Mouse (Mus musculus): Measurements from ENCODE around the gene Hoxd10.

The Hoxd10 gene

DNA sequence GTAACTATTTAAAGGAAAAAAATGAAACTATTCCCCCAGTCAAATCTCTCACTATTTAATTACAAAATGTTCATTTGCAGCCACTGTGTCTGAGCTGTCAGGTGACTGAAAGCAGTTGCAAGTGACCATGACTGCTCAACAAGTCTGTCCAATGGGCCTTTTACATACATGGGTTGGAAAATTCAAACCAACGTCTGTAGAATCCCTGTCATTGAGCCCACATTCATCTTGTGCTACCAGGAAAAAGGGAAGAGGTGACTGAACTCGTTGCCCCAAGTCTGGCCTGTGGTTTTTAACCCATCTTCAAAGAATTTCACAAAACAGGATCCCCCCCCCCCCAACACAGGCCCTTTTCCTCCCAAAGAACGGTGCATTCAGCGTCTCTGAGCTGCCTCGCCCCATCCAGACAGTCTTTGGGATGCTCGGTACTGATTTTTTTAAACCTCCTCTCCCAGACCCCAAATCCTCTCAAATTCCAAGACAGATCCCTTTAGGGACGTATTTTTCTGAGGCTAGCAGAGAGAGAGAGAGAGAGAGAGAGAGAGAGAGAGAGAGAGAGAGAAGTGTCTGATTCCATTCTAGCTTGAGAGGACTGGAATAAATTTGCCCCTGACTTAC is 4.2 kb downstream of the Hoxd10 start:
- DNase-seq (ENCODE audit: low spot score in 2 of 2): no peak

DNA sequence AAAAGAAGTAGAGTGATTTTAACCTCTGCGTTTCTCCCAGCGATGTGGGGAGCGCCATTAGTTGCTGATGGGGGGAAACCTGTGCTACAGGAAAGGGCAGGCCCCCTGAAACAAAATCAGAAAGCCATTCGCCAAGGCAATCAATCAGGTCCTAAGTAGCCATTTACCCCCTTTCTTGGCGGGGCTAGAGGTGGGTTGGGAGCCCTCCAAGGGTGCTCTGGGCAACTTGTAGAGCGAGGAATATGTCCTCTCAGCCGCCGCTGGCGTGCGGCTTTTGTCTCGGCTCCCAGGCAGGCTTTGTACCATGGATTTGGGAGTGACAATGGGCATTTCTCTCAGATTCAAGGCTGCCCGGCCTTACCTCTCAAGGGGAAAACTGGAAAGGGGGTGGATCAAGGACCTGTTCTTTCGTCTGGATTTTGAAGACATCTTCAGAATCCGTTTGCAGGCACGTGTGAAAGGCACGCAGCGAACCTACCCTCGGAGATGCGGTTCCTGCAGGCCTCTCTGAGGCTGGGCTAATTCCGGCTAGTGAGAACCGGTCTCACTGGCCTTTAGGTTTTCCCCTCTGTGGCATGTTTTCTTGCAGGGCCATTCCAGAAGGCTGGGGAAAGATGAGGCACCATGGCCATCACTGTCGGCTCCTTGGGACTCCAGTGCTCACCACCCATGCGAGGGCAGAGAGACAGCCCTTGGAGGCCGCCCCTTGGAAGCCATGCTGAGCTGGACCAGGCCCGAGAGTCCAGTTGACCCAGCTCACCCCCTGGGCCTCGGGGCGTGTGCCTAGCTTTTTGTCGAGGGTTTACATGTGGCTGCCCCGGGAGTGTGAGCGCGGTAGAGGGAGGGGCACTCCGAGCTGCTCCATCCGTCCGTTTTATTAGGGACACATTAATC is 5.0 kb downstream of the Hoxd10 start:
- DNase-seq (ENCODE audit: low spot score in 2 of 2): no peak

DNA sequence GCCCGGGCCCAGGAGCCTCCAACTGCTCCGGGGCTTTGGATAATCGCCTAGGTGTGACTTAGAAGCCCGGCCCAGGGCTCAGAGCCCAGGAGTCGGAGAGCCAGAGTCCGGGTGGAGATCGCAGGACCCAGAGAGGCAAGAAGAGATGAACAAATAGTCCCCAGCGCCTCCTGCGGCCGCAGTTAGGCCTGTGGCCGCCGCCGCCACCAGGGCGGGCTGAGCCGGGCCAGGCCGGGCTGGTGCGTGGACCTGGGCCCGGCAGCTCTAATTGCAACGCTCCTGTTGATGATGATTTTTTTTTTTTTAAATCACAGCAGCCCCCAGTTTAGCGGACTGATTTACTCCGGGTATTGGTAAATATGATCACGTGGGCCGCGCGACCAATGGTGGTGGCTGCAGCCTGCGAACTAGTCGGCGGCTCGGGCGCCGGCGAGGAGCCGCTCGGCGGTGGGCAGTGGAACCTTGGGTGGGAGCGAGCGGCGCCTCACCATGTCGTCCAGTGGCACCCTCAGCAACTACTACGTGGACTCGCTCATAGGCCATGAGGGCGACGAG is 5.9 kb downstream of the Hoxd10 start, which contains the start of gene Hoxd9:
Hoxd9 (plus strand) TSS at position 161 of the 555 bp plus-strand sequence.
- no peak for DNase-seq (ENCODE audit: low spot score in 2 of 2)

DNA sequence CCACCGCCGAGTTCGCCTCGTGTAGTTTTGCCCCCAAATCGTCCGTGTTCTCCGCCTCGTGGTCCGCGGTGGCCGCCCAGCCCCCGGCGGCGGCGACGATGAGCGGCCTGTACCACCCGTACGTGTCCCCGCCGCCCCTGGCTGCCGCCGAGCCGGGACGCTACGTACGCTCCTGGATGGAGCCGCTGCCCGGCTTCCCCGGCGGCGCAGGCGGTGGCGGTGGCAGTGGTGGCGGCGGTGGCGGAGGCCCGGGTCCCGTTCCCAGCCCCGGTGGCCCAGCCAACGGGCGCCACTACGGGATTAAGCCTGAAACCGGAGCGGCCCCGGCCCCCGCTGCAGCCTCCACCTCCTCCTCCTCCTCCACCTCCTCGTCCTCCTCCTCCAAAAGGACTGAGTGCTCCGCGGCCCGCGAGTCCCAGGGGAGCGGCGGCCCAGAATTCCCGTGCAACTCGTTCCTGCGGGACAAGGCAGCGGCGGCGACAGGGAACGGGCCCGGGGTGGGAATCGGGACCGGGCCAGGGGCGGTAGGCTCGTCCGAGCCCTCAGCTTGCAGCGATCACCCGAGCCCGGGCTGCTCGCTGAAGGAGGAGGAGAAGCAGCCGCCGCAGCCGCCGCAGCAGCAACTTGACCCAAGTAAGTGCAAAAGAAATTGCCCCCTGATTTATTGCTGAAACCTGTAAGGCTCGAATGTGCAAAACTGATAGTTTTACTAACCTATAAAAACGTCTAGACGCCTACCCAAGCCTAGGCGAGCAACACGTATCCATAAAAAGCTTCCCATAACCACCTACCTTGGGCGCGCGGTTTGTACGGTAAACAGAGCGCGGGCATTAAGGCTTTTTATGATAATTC is 6.7 kb downstream of the Hoxd10 start:
- no peak for DNase-seq (ENCODE audit: low spot score in 2 of 2)

DNA sequence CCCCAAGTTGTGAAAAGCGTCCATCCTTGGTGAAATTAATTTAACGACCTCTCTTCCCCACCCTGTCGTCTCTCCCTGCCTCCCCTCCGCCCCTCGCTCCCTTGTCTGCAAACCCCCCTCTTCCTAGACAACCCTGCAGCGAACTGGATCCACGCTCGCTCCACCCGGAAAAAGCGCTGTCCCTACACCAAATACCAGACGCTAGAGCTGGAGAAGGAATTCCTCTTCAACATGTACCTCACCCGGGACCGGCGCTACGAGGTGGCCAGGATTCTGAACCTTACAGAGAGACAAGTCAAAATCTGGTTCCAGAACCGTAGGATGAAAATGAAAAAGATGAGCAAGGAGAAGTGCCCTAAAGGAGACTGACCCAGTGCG is 7.3 kb downstream of the Hoxd10 start:
- no peak for DNase-seq (ENCODE audit: low spot score in 2 of 2)

DNA sequence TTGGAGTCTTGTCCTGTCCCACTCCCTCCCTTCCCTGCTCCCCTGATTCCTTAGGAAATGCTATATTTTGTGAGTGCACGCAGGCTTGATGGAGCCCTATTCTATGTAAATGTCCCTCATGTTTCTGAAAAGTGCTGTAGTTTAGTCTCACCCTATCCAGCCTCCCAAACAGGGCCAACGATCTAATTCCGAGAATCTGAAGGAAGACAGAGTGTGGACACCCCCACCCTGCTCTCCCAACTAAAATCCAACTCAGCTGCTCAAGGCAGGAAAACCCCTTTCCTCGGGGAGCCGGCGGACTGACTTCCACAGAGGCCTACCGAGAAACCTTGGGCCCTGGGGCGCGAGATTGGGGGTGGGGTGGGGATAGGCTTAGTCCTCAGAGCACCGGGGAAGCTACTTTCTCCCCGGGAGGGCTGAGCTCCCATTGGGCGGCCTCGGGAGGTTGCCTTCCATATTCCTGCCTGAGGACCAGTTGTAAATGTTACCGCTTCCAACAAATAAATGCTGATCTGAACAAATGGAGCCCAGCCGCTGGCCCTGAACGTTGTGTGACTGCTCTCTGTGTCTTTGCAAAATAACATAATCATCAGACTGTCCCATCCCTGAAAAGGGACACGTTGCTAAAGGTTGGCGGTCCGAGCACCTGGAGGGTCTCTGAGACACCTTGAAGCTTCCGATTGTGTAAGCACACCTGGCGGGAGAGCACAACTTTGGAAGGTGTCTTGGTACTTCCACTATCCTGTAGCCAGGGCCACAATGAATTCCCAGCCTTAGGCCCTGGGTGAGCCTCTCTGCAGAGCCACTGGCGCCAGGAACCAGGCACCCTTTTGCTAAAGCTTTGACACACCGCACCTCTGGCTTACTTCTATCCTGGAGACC is 8.2 kb downstream of the Hoxd10 start:
- DNase-seq (ENCODE audit: low spot score in 2 of 2): no peak

DNA sequence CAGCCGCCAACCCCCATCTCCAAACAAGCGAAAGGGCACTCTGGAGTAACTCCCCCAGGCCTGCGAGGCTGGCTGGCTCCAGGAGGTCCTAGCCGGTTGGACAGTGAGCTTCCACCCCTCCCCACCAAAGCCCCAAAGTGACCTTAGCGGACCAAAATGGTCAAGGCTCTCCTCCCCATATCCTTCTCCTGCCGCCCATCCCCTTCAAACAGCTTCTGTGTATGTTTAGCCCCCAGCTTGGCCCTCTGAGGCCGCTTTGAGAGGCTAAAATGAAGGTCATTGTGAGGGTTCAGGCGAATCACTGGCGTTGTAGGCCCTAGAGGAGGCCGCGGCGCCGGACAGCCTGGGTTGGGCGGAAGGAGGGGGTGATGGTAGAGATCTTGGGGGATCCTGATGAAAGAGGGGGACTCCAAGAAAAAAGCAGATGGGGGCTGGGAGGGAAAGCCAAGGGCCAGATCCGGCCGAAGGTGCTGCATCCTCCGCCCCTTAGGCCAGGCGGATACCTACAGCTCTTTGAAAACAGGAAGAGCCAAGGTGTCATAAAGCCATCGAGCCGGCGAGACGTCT is 8.9 kb downstream of the Hoxd10 start:
- DNase-seq (ENCODE audit: low spot score in 2 of 2): no peak

DNA sequence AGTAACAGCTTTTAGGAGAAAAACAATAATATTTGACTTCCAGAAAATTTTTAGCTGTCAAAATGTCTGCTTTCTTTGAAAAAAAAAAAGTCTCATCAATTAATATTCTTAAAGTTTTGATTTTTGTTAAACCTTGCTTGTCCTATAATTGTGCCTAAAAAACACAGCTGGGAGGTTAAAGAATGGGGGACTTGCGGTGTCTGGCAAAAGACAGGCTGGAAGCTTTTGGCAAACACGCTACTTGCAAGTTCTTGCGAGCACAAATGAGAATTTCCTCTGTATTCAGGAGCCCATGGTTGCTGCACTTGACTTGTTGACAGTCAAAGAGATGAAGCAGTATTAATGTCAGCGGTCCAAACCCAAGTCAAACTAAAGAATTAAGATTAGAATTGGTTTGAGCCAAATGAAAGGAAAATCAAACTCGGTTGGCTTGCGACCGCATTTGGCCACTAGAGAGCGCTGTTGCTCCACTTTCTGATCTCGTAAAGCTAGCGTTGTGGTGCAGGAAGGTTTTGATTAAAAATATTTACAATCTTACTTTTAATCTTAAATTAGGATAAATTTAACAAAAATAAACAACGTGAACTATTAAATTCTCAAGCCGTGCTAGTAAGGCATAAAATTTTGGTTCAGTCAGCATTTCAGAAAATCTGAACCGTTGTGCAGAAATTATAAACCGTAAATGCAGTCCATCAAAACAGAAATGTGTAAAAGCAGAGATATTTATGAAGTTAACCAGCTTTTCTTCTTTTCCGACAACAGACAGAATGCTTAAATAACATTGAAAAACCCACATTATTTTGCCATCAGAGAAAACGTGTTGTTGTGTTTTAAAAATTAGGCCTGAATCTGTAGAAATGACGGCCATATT is 10.5 kb downstream of the Hoxd10 start:
- peak in 1 of 2 experiments; percentile 76 for DNase-seq (ENCODE audit: low spot score in 2 of 2)

DNA sequence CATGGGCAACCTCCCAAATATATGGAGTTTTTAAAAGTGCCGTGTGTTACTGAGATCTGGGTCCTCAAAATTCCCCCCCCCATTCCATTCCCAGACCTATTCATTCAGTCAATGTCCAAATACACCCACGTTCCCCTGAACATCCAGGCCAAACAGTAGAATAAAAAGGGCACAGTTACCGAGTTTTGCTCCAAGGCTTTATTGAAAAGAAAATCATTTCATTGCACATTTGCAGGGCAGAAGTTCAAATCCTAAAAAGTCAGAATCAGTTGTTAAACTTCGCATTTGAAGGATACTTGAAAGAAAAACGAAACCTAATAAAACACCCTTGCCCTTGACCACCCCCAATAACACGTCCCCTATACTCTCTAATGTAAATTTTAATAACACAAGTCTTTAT is 11.1 kb downstream of the Hoxd10 start:
- no peak for DNase-seq (ENCODE audit: low spot score in 2 of 2)

DNA sequence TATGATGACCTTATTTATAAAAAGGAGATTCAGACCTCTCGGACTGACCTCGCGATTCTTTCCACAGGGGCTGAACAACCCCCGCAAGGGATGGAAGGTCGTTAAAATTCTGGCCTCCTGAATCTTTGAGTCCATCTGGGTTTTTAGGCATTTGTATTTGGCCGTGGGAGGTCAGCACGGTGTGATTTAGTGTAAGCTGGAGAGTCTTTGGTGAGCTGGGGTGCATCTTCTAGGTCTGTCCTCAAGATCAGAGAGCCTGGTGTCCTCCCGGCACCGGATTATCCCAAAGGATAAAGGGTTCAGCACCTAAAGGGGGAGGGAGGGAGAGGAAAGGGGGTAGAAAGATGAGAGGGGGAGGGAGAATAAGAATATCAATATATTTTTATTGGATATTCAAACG is 11.6 kb downstream of the Hoxd10 start:
- DNase-seq (ENCODE audit: low spot score in 2 of 2): no peak

DNA sequence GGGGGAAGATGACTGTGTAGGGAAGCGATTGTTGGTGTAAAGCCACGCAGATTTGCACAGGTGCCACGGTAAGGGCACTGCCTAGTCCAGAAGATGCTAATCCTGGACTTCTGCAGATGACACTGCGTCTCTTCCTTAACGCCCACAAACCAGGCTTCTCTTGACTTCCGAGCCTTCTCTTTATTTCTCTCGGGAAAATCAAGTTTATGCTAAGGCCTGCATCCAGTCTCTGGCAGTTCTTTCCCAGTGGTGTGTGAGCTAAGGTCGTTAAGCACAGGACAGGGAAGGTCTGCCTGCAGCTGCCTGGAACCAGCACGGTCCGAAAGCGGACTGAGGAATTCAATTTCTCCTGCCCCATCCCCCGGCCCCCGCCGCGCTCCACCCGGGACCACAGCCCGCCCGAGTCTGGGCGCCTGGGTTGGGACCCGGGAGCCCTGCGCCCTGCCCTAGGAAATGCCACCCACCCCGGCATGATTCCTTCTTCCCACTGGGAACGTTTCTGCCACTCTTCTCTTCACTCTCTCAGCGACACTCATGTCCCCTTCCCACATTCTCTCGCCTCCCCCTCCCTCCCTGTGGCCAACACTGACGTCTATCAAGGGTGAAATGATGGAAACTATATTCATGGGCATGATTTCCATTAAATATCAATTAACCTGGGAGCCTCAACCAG is 12.1 kb downstream of the Hoxd10 start:
- no peak for DNase-seq (ENCODE audit: low spot score in 2 of 2)

DNA sequence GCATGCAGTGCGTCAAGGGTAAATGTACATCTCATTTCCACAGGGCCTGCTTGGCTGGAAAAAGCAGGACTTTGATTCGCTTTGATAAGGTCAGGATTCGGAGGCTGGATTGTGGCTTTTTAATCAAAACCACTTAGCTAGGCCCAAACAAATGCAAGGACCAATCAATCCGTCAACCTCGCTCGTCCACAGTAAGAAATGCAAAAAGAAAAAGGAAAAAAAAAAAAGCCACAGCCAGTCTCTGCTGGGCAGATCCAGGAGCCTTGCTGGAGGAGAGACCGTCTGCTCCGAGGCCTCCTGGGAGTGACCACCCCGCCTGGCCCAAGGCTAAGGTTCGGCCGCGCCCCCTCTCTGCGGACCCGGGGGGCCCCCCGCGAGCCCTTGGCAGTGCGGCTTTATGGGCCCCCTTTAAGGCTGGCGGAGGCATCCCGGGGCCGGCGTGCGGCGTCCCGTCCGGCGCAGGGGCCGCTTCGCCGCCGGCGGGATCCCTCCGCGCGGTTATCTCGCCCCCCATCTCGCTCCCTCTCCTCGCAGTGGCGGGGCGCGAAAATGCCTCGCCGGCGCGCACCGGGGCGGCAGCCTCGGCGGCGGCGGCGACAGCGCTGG is 12.8 kb downstream of the Hoxd10 start, which contains the start of gene Hoxd8:
Hoxd8 (plus strand) TSS at position 223 of the 606 bp plus-strand sequence.
- no peak for DNase-seq (ENCODE audit: low spot score in 2 of 2)

DNA sequence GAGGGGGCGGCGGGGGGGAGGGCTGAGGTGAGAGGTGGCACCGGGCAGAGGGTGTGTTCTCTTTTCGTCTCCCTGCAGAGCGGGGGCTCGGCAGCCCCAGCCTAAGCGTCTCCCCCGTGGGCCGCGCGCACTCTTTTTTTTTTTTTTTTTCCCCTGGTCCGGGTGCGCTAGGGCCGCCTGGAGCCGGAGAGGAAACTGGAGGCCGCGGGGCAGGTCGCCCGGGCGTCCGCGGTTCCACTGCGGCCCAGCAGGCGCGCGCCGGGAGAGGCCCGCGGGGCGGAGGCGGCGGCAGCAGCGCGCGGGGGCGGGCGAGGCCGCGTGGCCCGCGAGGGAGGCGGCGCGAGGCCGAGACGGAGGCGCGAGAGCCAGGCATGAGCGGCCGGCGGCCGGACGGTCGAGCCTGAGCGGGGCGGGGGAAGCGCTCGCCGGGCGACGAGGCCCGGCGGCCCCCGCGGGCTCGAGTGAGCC is 13.3 kb downstream of the Hoxd10 start:
- DNase-seq (ENCODE audit: low spot score in 2 of 2): no peak

DNA sequence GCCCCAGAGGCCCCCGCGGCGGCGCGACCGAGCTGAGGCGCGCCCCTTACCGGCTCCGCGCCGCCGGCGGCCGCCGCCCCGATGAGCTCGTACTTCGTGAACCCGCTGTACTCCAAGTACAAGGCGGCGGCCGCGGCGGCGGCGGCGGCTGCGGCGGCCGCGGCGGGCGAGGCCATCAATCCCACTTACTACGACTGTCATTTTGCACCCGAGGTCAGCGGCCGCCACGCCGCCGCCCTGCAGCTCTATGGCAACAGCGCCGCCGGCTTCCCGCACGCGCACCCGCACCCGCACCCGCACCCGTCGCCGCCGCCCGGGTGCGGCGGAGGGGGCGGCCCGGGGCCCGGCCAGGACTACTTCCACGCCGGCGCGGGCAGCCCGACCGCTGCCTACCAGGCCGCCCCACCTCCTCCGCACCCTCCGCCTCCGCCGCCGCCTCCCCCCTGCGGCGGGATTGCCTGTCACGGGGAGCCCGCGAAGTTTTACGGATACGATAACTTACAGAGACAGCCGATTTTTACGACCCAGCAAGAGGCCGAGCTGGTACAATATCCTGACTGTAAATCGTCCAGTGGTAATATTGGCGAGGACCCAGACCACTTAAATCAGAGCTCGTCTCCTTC is 13.9 kb downstream of the Hoxd10 start:
- no peak for DNase-seq (ENCODE audit: low spot score in 2 of 2)

DNA sequence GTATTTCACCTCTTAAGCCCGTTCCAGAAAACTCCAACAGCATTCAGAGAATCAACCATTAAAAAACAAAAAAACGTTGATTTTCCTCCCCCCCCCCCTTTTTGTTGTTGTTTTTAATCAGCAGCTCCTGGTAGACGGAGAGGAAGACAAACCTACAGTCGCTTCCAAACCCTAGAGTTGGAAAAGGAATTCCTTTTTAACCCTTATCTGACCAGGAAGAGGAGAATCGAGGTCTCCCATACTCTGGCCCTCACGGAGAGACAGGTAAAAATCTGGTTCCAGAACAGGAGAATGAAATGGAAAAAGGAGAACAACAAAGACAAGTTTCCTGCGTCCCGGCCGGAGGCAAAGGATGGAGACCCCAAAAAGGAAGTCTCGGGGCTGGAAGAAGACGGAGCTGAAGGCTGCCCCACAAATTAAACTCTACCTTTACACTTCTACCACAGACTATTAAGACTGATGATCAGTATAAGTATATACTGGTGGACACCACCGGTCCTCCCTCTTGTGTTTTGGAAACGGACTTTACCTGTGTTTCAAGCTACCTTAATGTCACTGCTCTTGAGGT is 14.8 kb downstream of the Hoxd10 start:
- DNase-seq (ENCODE audit: low spot score in 2 of 2): no peak

DNA sequence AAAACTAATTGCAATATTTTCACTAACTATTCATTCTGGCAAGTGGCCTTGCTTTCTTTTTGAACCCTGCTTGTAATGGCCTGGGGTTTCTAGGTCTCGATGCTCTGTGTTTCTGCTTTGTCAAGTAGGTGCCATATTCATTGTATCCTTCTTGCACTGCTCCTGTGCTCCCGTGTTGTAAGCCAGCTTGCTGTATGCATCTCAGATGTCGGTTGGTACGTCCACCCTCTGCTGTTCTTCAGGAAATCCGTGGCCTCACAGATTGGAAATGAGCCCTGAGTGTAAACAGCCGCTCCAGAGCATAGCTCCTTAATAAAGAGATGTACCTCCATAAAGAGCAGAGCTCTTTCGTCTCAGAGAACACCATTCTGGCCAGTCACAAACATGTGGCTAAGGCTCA is 15.9 kb downstream of the Hoxd10 start:
- no peak for DNase-seq (ENCODE audit: low spot score in 2 of 2)

DNA sequence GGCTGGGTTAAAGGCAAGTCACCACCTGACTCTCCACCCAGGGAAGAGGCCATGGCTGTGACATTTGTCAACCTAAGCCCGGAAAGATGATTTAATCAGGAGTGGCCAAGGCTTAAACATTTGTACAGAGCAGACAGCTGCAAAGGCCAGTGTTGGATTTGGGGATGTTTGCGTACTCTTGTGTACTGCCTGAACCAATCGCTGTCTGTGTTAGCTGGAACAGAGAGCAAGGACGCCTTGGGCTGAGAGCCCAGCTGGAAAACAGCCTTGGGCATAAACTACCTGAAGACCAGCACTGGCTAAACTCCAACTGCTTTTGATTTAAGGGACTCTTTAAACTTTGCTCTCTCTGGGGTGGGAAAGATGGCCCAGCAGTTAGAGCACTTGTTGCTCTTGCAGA is 17.0 kb downstream of the Hoxd10 start:
- DNase-seq (ENCODE audit: low spot score in 2 of 2): no peak
